Mouse (Mus musculus) cortical plate, adult 2 months (tissue): Measurements from ENCODE around the gene Prr13.

Experiments used
- CTCF ChIP-seq: fragments of 200-500 bp; IDR thresholded peaks from 2 replicates; pipeline ENCODE4 v1.5.1; 2011; ENCODE audit warnings: mild to moderate bottlenecking, control low read depth, low read length; ENCODE audit not compliant: insufficient read depth; ENCODE audit errors: extremely low read depth
- POLR2A ChIP-seq: fragments of 200-500 bp; IDR thresholded peaks from 2 replicates; pipeline ENCODE4 v1.6.1; 2011; ENCODE audit warnings: mild to moderate bottlenecking, low read length, control low read depth; ENCODE audit not compliant: insufficient read depth; ENCODE audit errors: extremely low read depth

DNA sequence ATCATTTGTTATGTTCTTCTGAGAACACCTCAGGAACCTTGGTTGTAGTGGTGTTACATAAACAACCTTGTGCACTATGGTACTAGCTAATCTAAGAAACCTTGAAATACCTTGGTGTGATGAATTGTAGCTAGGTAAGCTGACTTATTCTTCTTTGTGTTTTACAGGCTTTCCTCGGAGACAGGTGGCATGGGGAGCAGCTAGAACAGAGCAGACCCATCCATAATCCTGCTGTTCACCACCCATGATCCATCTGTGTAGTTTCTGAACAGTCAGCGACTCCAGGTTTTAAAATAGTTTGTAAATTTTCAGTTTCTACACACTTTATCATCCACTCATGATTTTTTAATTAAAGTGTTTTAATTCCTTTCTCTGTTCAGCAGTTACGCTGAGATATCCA is 39.5 kb downstream of the Prr13 start:
- TF ChIP-seq POLR2A (no peak), CTCF (no peak)
